Mouse (Mus musculus): ENCODE results near the gene Zfp61.

DNA sequence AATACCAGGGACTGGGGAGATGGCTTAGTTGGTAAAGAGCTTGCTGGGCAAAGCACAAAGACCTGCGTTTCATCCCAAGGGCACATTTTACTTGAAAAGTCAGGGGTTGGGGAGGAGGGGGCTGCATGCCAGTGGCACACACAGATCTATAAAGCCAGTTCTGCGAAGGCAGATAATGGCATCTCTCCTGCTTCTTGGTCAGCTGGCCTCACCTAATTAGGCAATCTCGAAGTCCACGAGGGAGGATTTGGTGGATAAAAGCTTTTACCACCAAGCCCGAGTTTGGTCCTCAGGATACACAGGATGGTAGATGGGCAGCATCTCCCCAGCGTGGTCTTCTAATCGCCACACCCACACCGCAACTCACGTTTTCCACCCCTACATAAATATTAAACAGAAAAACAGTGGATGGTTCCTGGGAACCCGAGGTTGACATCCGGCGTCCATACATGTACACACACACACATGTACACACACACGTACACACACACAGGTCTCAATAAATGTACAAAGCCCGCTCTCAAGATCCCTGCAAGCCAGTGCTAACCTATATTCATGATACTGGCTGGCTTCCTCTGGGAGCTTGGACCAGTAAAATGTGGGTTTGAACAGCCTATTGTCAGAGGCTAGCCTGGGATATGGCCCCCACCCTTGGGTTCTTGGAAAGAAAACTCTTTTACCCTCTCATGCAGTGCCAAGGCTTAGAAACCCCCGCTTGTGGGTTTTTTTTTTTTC, 3.5 kb downstream of the Zfp61 start:
- TF ChIP-seq CTCF (IDR thresholded peaks at IDR 0.05; ENCODE audit: borderline replicate concordance, insufficient read depth, low read length), result no peak
- no peak for TF ChIP-seq POLR2A (IDR thresholded peaks at IDR 0.05; ENCODE audit: low read depth, low read length)
